Mouse (Mus musculus) heart, postnatal 0 days (tissue): ENCODE results near the gene Abcg5.

Experiments used
- CTCF ChIP-seq: IDR thresholded peaks from 2 replicates; pipeline ENCODE4 v1.5.1; 2016; ENCODE audit warnings: antibody characterized with exemption, control low read depth, low read depth
- EP300 ChIP-seq: IDR thresholded peaks from 2 replicates; pipeline ENCODE4 v1.6.1; 2016; ENCODE audit warnings: antibody characterized with exemption, low read depth

- TF ChIP-seq CTCF (no peak), EP300 (no peak)
Measured at GRCm38 (mm10) chr17:84642324-84642723, 40.5 kb downstream of the Abcg5 start.
